Mouse (Mus musculus) macrophage (primary cell): ENCODE data around the gene Sema5a. TPM values are rescaled to one million over a fixed set of nuclear protein-coding genes. Genes with fewer than 3 reads are reported as not detected.

ENCODE experiments used
- H3K27ac ChIP-seq: fragments of 350-480 bp; formaldehyde crosslinking; 2 replicates; pipeline ENCODE4 v1.9.0; 2021
- H3K36me3 ChIP-seq: fragments of 350-480 bp; formaldehyde crosslinking; 2 replicates; pipeline ENCODE4 v1.9.0; 2021; ENCODE audit errors: inconsistent target
- H3K4me3 ChIP-seq: fragments of 350-480 bp; formaldehyde crosslinking; 2 replicates; pipeline ENCODE4 v1.9.0; 2021; ENCODE audit errors: inconsistent target
- H3K79me2 ChIP-seq: fragments of 350-480 bp; formaldehyde crosslinking; 2 replicates; pipeline ENCODE4 v1.9.0; 2021; ENCODE audit errors: inconsistent target
- WGBS: methylation state at CpG from one replicate; pipeline ENCODE4 v1.1.7; 2026; ENCODE audit warnings: inconsistent platforms; ENCODE audit not compliant: missing documents; 5-methylcytosine and 5-hydroxymethylcytosine counted together
- polyA plus RNA-seq: library from polyadenylated mRNA; stranded (reverse); fragments of 250-400 nt; gene quantifications from 3 replicates; pipeline ENCODE4 v1.2.4, GENCODE M21; 2018; ENCODE audit warnings: inconsistent platforms

The Sema5a gene
- polyA plus RNA-seq, 1 experiment from 2014 or later: not detected

DNA sequence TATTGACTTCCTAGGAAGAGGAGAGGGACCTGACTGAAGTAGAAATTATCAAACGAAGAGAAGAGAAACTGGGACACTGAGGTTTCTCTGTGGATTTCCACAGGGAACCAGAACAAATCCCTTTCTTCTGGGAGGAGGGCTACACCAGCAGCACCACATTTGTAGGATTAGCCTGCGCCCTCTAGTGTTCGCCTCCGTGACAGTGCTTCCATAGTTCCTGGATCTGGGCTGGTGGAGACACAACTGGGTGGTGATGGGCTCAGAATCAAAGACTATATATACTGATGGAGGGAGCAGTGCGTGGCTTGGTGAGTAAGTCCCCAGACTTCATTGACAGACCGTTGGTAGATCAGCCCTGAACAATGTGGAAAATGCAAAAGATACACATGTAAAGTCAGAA is 193.0 kb downstream of the Sema5a start:
- Histone ChIP-seq H3K79me2 (no peaks in the 10 kb centered on the region), H3K36me3 (no peaks in the 10 kb centered on the region), H3K27ac (no peak overlapping the region), H3K4me3 (no peak overlapping the region)
- WGBS: 20% methylated on average over 6 of the region's 6 CpGs

DNA sequence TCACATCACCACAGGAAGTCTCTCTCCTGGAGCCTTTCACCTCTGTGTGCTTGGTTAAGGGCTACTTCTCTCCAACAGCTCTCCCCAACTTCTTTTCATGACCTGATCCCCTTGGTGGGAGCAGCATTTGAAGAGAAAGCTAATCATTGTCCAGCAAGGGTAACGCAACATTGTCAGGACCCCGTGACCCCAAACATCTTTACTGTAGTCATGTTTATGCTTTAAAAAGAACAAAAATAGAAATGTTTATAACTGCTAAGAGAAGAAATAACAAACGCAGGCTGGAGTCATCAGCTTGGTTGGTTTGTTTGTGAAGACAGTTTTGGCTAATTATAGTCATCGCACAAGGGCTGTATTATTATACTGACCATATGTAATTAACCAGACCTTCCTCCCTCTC is 198.1 kb downstream of the Sema5a start:
- H3K36me3 ChIP-seq: no peaks in the 10 kb centered on the region
- no peaks in the 10 kb centered on the region for H3K79me2 ChIP-seq
- no peak overlapping the region for H3K4me3 ChIP-seq
- no peak overlapping the region for H3K27ac ChIP-seq
- 96% methylated on average over 4 of the region's 4 CpGs for WGBS

DNA sequence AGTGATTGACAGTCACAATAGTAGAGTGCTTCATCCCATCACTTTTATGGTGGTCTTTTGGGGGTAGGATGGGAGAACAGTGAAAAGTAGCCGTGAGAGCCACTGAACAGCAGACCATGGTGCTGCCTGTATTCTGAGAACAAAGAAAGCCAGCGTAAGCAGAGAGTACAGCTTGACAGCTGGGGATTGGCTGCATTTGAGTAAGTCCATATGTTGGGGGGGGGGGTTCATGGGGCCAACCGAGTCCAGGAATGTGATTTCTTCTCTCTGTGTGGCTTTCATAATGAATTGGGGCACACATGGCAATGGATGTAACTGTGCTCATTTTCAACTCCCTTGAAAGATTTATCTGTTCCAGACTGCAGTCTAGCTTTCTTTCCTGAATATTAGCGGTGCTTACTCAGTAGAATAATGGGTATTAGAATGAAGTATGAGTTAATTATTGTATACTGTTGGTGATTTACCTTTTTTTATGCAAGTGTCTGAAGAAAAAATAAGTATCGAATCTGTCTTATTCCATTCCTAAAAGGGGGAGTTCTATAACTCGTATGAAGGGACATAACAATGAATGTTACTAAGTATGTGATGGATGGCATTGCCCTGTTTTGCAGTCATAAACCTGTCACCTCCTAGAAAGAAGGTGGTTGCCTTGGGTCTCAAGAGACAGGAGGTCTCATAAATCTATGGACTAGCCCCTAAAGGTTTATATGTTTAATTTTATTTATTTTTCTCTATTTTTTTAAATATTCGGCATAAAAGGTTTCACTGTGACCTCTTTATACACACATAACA is 203.1 kb downstream of the Sema5a start:
- WGBS: 90% methylated on average over 7 of the region's 7 CpGs
- H3K36me3 ChIP-seq: no peaks in the 10 kb centered on the region

DNA sequence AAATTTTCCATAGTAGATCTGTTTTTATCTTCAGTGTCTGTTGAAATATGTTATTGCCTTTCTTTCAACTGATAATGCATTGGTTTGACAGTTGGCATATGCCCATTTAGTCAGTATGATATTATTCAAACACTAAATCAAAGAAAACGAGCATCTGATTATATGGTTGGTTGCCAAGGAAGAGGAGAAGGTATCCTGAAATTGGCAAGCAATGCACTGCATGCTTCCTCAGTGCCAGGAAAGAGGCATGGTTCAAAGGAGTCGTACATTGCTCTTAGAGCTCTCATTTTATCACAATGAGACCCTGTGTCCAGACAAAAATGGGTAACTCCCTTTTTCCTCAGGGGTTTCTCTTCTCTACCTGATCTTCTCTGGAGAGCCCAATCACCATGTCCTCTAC is 214.4 kb downstream of the Sema5a start:
- 81% methylated on average over 2 of the region's 2 CpGs for WGBS
- Histone ChIP-seq H3K4me3 (no peak overlapping the region), H3K27ac (no peak overlapping the region), H3K79me2 (no peaks in the 10 kb centered on the region), H3K36me3 (no peaks in the 10 kb centered on the region)

More for the DNA sequence above, 203.1 kb downstream of the Sema5a start:
- Histone ChIP-seq H3K27ac (no peak overlapping the region), H3K4me3 (no peak overlapping the region), H3K79me2 (no peaks in the 10 kb centered on the region)

DNA sequence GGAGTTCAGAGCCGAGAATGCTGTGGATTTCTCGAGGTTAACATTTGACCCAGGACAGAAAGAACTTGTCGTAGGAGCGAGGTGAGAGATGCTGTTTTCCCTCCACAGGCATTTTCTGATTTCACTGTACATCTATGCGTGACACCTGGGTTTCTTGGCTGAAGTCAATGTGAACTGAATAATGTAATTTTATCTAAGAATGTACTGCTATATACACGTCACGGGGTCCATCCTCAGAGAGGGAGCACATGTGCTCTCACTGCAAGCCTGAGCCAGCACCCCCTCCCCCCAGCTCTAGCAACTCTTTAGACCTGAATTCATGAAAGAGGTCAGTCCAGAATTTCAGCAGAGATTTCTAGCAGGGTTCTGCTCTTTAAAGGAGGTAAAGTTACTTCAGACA is 215.6 kb downstream of the Sema5a start:
- H3K36me3 ChIP-seq: no peaks in the 10 kb centered on the region
- no peaks in the 10 kb centered on the region for H3K79me2 ChIP-seq
- H3K4me3 ChIP-seq: no peak overlapping the region
- 91% methylated on average over 7 of the region's 7 CpGs for WGBS
- no peak overlapping the region for H3K27ac ChIP-seq

DNA sequence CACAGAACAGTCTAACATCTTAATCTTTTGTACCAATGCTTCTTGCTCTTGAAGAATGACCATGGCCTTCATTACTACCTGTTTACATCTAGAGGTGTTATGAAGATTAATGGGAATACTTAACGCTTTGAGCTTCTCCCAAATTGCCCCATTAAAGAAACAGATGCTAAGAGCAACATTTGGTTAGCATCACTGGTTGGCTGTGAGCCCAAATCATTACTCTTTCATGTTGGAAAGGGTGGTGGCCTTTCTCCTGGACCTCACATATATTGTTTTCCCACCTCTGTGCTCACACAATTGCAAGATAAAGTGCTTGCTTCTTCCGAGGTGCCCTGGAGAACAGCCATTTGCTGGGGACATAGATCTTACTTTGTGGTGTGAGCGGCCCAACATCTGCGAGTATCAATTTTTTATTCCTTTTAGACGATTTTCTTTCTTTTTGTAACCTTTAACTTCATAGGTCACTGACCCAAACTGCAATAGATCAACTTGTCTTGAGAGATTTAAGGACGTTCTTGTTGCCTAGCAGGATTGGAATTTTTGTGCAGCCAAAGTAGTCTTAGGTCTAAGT is 227.0 kb downstream of the Sema5a start:
- H3K4me3 ChIP-seq: no peak overlapping the region
- WGBS: 76% methylated on average over 6 of the region's 6 CpGs
- H3K27ac ChIP-seq: no peak overlapping the region
- H3K36me3 ChIP-seq: no peaks in the 10 kb centered on the region
- no peaks in the 10 kb centered on the region for H3K79me2 ChIP-seq

DNA sequence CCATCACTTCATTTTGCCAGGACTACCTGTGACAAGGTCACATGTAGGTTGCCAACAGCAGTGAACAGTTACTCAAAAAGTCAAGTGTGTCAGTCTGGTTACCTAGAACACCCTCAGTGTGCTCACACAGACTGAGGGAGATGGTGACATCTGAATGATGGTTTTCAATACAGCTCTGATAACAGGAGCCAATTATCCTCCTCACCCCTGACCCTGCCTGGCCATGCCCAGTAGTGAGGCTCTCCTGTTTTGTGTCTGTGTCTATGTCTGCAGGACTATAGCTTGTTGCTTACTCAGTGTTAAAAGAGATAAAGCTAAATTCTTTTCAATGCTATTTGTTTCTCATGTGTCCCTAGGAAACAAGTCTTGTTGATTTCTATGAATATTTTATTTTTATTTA is 236.1 kb downstream of the Sema5a start:
- Histone ChIP-seq H3K27ac (no peak overlapping the region), H3K79me2 (no peaks in the 10 kb centered on the region), H3K4me3 (no peak overlapping the region), H3K36me3 (no peaks in the 10 kb centered on the region)

DNA sequence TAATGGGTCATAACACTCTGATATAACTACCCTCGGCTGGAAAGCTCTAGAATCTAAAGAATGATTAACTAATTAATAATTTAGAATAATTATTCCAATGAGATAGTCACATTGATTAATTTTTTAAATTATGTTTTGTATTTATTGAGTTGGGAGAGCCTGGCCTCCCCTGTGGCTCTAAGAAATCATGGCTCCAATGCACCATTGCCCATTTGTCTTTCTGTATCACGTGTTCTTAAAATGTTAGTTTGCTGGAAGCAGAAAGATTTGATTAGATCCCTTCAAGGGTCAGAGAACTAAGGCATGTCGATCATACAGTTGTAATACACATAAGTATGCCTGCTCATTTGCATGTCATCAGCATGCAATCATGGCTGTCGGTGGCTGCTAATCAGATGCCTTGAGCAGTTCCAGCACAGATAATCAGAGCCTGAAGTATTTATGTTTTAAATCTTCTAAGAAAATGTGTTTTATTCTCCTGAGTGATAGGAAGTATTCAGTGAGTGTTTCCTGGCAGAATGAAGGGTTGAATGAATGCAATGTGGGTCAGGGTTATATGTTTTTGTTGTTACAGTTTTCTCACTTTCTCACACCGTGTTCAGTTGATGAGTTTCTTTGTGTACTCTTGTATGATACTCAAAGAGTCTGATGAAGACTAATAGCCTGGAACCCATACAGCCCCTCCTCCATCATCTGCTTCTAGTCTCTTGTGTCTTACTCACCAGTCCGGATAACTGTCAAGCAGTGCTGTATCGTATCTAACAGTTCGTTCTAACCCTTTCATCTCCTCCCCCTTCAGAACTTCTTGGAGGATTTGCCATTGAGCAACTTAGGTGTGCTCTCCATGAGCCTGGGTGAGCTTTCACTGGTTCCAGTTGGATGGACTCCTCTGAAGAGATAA is 240.7 kb downstream of the Sema5a start:
- H3K36me3 ChIP-seq: no peaks in the 10 kb centered on the region
- H3K79me2 ChIP-seq: no peaks in the 10 kb centered on the region
- H3K27ac ChIP-seq: no peak overlapping the region
- no peak overlapping the region for H3K4me3 ChIP-seq
- WGBS: 82% methylated on average over 8 of the region's 8 CpGs

DNA sequence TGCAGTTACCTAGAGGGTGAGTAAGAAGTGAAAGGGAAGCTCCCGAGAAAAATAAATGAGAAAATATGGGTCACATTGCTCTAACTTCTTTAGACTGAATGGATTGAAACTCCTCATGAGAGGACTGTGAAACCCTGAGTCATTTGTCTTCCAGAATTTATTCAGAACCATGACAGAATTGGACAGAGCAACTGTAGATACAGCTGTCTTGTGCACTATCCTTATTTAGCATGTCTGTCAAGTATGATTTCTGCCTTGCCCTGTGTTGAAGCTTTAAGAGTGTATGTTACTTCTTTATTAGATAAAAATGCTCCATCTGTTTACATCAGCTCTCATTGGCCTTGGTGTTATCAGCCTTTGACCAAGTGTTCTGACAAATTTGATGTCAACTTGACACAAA is 243.4 kb downstream of the Sema5a start:
- no peaks in the 10 kb centered on the region for H3K79me2 ChIP-seq
- H3K27ac ChIP-seq: no peak overlapping the region
- H3K4me3 ChIP-seq: no peak overlapping the region
- no peaks in the 10 kb centered on the region for H3K36me3 ChIP-seq
- WGBS: 42% methylated on average over 1 of the region's 1 CpGs

DNA sequence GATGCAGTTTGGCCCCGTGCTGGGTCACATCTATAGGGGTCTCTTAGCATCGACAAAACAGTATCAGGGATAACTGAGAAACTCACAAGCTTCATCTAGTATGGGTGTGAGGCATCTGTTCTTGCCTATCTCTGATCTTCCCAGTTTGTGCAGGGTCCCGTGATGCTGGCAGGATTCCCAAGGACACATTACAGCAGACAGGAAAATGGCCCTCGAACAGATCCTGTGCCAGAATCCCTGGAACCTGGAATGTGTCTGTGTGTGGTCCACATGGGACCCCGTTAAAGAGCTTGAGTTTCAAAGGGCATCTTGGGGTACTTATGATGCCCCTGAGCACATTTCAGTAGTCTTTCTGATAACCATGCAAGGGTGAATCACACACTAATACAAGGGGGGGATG is 249.6 kb downstream of the Sema5a start:
- Histone ChIP-seq H3K36me3 (no peaks in the 10 kb centered on the region), H3K79me2 (no peaks in the 10 kb centered on the region), H3K4me3 (no peak overlapping the region), H3K27ac (no peak overlapping the region)
- 83% methylated on average over 5 of the region's 5 CpGs for WGBS

DNA sequence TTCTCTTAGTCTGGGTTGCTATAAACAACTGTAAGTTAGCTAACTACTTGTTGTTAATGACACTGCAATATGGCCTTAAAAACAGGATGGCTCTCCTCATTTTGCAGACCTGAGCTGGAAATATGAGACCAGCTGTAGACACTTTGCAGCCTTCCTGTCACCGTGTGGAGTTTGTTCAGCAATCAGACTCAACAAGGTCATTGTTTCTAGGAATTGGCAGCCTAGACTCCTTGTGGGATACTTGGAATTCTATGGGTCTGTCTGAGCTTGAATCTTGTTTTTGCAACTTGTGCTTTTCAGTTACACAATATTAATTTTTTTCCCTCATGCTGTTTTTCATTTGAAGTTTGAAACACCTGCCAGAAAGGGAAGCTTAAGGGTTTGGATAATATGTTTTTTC is 250.3 kb downstream of the Sema5a start:
- WGBS: 23% methylated on average over 1 of the region's 1 CpGs
- no peak overlapping the region for H3K4me3 ChIP-seq
- no peaks in the 10 kb centered on the region for H3K36me3 ChIP-seq
- H3K79me2 ChIP-seq: no peaks in the 10 kb centered on the region
- H3K27ac ChIP-seq: no peak overlapping the region

DNA sequence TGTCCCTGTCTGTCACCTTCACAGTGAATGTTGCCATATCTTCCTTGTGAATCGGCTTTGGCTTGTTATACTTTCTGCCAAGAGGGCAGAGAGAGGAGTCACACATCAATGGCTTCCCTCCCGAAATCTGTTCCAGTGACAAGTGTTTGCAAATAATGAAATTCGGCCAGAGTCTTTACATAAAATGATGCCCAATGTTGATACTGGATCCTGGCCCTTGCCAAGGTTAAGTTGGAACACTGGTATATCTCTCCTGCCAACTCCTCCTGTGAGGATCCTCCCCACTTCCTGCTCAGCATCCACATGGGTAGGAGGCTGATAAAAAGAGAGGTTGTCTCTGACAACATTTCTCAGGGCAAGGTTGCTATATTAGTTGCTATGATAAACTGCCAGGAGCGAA is 252.3 kb downstream of the Sema5a start:
- Histone ChIP-seq H3K4me3 (no peak overlapping the region), H3K79me2 (no peaks in the 10 kb centered on the region), H3K27ac (no peak overlapping the region), H3K36me3 (no peaks in the 10 kb centered on the region)
- WGBS: 82% methylated on average over 4 of the region's 4 CpGs

DNA sequence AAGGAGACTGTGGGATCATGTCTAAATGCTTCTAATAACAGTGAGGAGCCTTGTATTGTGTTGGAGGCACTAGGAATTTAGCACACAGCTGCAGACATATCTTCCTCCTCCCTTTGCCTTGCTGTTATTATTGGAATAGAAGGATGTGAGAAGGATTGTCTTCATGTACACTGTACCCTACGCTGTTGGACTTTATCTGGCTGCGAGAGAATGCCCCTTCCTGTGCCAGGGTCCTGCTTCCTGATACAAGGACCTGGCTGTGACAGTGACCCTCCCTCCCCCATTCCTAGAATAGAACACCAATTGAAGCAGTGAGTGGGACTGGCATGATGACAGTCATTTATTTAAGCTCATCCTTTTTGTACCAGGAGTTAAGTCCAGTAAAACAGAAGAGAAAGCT is 261.3 kb downstream of the Sema5a start:
- Histone ChIP-seq H3K36me3 (no peaks in the 10 kb centered on the region), H3K79me2 (no peaks in the 10 kb centered on the region), H3K4me3 (no peak overlapping the region), H3K27ac (no peak overlapping the region)
- 46% methylated on average over 2 of the region's 2 CpGs for WGBS

DNA sequence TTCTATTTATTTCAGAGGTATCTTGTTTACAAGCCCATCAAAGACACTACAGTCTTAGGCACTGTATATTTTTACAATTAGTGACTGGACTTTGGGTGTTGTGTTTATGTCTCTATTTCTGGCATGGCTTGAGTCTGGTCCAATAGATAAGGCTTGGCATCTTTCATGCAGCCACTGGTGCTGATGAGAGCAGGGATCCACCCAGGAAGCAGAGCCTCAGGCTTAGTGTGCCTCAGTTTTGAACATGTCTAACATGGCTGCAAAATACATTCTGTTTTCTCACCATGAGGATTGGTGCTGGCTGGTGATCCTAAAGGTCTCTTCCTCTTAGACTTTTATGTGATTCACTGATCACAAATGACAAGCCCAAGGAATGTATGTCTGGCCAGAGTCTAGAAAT is 263.7 kb downstream of the Sema5a start:
- Histone ChIP-seq H3K79me2 (no peaks in the 10 kb centered on the region), H3K27ac (no peak overlapping the region), H3K4me3 (no peak overlapping the region), H3K36me3 (no peaks in the 10 kb centered on the region)

DNA sequence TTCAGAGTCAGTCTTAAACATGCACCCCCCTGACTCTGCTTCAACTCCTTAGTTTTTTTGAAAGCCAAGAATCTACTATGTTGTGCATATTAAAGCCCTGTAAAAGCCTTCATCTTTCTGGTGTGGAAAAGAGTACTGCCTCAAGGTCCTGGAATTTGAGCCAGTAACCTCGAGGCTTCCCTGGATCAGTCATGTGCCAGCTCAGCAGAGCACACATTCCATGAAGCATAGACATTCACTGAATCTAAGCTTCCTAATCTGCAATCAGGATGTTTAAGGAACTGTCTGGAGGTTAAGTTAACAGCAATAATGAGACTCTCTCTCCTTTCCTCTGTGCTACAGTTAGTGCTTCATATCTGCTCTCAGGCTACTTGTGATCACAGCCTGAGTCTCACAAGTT is 270.3 kb downstream of the Sema5a start:
- H3K36me3 ChIP-seq: no peaks in the 10 kb centered on the region
- no peak overlapping the region for H3K27ac ChIP-seq
- H3K4me3 ChIP-seq: no peak overlapping the region
- H3K79me2 ChIP-seq: no peaks in the 10 kb centered on the region
- 60% methylated on average over 1 of the region's 1 CpGs for WGBS
